Mouse (Mus musculus) heart, embryonic 13.5 days (tissue): ENCODE results near the gene Aff1. TPM values are rescaled to one million over a fixed set of nuclear protein-coding genes. Genes with fewer than 3 reads are reported as not detected.
A peak's percentile ranks its signal among the peaks of the same experiment; 100 is the strongest.

Source experiments
- ATAC-seq: fragments of 200-750 bp; cut with Nextera tagmentation; 2 replicates; pipeline ENCODE4 v1.8.0; 2017; ENCODE audit warnings: moderate TSS enrichment; ENCODE audit not compliant: insufficient number of reproducible peaks, low FRiP score, low TSS enrichment; ENCODE audit errors: extremely low read depth
- H3K27ac ChIP-seq: fragments of 300-500 bp; sonication (generic); replicated peaks from 2 replicates; pipeline ENCODE4 v1.5.1; 2015; ENCODE audit warnings: moderate library complexity, mild to moderate bottlenecking, inconsistent platforms
- H3K27me3 ChIP-seq: fragments of 300-500 bp; sonication (generic); replicated peaks from 2 replicates; pipeline ENCODE4 v1.6.1; 2015; ENCODE audit warnings: mild to moderate bottlenecking, inconsistent platforms
- H3K36me3 ChIP-seq: fragments of 300-500 bp; sonication (generic); 2 replicates; pipeline ENCODE4 v1.6.1; 2015; ENCODE audit warnings: mild to moderate bottlenecking, inconsistent platforms
- H3K4me1 ChIP-seq: fragments of 300-500 bp; sonication (generic); 2 replicates; pipeline ENCODE4 v1.6.1; 2015; ENCODE audit warnings: inconsistent platforms
- H3K4me2 ChIP-seq: fragments of 300-500 bp; sonication (generic); 2 replicates; pipeline ENCODE4 v1.6.1; 2015; ENCODE audit warnings: inconsistent platforms, mild to moderate bottlenecking, moderate library complexity
- H3K4me3 ChIP-seq: fragments of 300-500 bp; sonication (generic); 2 replicates; pipeline ENCODE4 v1.5.1; 2015; ENCODE audit warnings: moderate library complexity, mild to moderate bottlenecking, inconsistent platforms
- H3K9ac ChIP-seq: fragments of 300-500 bp; sonication (generic); 2 replicates; pipeline ENCODE4 v1.6.1; 2015; ENCODE audit warnings: inconsistent platforms, mild to moderate bottlenecking, moderate library complexity
- H3K9me3 ChIP-seq: fragments of 300-500 bp; sonication (generic); 2 replicates; pipeline ENCODE4 v1.6.1; 2016; ENCODE audit warnings: inconsistent platforms
- WGBS: fragments of 180-500 bp; shearing (Covaris S2); methylation state at CpG from one replicate; pipeline ENCODE4 v1.1.7; 2015; ENCODE audit warnings: mixed read lengths; 5-methylcytosine and 5-hydroxymethylcytosine counted together
- polyA plus RNA-seq: library from polyadenylated mRNA; unstranded; fragments of >200 nt; fragmentation: Nextera tagmentation; extraction: Ambion mirVana; gene quantifications from 2 replicates; pipeline ENCODE4 v1.2.1, GENCODE M21; 2015

Aff1 gene
- polyA plus RNA-seq, 1 experiment from 2014 or later, result 7.4 TPM

DNA sequence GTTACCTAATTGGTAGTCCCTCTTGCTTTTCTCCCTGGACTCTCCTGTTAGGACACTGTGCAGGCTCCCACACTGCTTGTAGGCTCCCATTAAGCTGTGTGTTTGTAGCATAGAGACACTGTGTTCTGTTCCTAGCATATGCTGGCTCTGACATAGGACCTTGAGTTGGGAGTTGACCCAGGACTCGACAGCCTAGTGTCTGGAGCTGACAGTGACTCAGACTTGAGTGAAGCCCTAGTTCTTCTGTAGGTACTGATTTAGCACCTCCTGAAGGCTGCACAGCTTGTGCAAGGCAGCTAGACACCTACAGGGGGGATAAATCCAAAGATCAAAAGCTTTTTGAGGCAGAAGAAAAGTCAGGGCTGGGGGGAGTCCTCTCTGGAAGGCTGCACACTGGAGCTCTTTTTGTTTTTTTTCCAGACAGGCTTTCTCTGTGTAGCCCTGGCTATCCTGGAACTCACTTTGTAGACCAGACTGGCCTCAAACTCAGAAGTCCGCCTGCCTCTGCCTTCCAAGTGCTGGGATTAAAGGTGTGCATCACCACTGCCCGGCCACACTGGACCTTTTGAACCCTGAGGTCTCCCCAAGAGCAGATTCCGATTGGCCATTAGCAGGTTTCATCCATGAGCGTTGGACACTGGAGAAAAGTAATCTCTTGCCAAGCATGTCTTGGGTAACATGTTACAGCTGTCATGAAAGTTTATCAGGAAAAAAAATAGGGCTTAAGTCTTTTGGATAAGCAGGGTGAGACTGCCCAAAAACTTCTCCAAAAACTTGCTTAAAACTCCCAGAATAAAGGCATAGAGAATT, 48.1 kb downstream of the Aff1 start:
- ATAC-seq, result no peak

GRCm38 (mm10) chr5:103740903-103741246, 48.7 kb downstream of the Aff1 start:
- H3K4me3 ChIP-seq, result no peak overlapping the region
- no peaks in the 10 kb centered on the region; the same call in 1 of the 2 replicates for H3K27me3 ChIP-seq
- H3K9ac ChIP-seq, result no peak overlapping the region
- no peak overlapping the region for H3K4me2 ChIP-seq
- no peak for ATAC-seq
- no peaks in the 10 kb centered on the region for H3K36me3 ChIP-seq
- WGBS, result 80% methylated on average over 1 of the region's 1 CpGs
- peaks cover 14% of the 10 kb centered on the region; the same call in 1 of the 2 replicates for H3K4me1 ChIP-seq
- H3K27ac ChIP-seq, result no peak overlapping the region
- no peaks in the 10 kb centered on the region for H3K9me3 ChIP-seq

More for the DNA sequence above, 48.1 kb downstream of the Aff1 start:
- H3K4me2 ChIP-seq, result no peak overlapping the region
- no peak overlapping the region for H3K9ac ChIP-seq
- H3K36me3 ChIP-seq, result no peaks in the 10 kb centered on the region
- H3K4me3 ChIP-seq, result no peak overlapping the region
- no peaks in the 10 kb centered on the region for H3K9me3 ChIP-seq
- no peaks in the 10 kb centered on the region; the same call in 1 of the 2 replicates for H3K27me3 ChIP-seq
- 57% methylated on average over 5 of the region's 5 CpGs for WGBS
- H3K27ac ChIP-seq, result no peak overlapping the region
- peaks cover 18% of the 10 kb centered on the region for H3K4me1 ChIP-seq

DNA sequence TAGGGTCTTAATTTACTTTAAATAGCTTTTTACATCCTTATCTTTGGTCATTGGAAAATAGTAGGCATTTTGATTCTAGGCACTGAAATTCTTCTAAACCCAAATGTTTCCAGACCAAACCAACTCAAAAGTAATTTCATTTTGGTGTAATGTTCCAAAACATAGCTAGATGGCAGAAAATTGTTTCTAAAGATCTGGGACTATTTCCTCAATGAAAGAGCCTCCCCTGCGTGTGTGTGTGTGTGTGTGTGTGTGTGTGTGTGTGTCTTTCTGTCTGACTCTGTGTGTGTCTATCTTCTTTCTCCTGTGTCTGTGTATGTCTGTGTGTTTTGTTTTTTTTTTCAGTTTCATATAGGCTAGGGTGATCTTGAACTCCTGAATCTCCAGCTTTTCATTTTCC, 49.3 kb downstream of the Aff1 start:
- no peak for ATAC-seq

DNA sequence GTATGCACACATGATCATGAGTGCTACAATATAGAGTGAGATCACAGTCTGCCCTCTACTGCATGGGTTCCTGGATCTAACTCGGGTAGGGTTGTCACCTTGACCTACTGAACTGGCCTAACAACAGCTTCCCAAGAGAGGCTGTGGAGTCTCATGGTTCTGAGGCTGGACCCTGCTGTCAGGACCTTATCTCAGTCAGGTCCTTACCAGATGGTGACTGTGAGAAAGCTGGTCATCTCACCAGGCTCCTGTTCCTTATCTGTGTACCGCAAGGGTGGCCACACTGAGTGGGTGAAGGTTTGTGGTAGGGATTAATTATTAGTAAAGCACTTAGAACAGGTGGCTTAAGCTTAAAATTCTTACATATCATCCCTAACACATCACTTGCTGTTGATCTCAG, 49.8 kb downstream of the Aff1 start:
- H3K4me3 ChIP-seq, result no peak overlapping the region
- 48% methylated on average over 2 of the region's 2 CpGs for WGBS
- H3K4me2 ChIP-seq, result no peak overlapping the region
- peak; percentile 66; the same call in 1 of the 2 replicates for ATAC-seq
- H3K4me1 ChIP-seq, result peaks cover 6% of the 10 kb centered on the region; the same call in 1 of the 2 replicates
- H3K27ac ChIP-seq, result no peak overlapping the region
- H3K27me3 ChIP-seq, result no peaks in the 10 kb centered on the region
- H3K9ac ChIP-seq, result no peak overlapping the region
- no peaks in the 10 kb centered on the region for H3K9me3 ChIP-seq
- H3K36me3 ChIP-seq, result no peaks in the 10 kb centered on the region

More for the DNA sequence above, 49.3 kb downstream of the Aff1 start:
- Histone ChIP-seq H3K27ac (no peak overlapping the region), H3K27me3 (no peaks in the 10 kb centered on the region), H3K4me1 (peaks cover 9% of the 10 kb centered on the region; the same call in 1 of the 2 replicates), H3K4me3 (no peak overlapping the region), H3K36me3 (no peaks in the 10 kb centered on the region), H3K9ac (no peak overlapping the region), H3K9me3 (no peaks in the 10 kb centered on the region), H3K4me2 (no peak overlapping the region)
- 50% methylated on average over 1 of the region's 1 CpGs for WGBS

DNA sequence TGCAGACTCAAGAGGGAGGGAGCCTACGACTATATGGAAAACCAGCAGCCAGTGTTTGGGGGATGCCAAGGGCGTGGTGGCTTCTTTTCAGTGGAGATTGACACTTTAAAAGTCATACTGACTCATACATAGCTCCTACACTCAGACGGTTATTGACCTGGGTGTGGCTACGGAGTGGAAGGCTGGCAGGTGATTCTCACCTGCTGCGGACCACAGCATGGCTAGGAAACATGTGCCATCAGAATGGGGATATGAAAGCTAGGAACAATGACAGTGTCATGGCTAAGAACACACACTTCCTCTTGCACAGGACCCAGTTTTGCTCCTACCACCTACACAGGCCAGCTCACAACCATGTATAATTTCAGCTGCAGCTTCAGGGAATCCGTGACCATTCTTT, 52.4 kb downstream of the Aff1 start:
- WGBS, result 65% methylated on average over 6 of the region's 6 CpGs
- no peak for ATAC-seq
- Histone ChIP-seq H3K4me1 (no peaks in the 10 kb centered on the region), H3K36me3 (no peaks in the 10 kb centered on the region), H3K9ac (no peak overlapping the region), H3K9me3 (no peaks in the 10 kb centered on the region), H3K27me3 (no peaks in the 10 kb centered on the region), H3K4me3 (no peak overlapping the region), H3K4me2 (no peak overlapping the region), H3K27ac (no peak overlapping the region)

DNA sequence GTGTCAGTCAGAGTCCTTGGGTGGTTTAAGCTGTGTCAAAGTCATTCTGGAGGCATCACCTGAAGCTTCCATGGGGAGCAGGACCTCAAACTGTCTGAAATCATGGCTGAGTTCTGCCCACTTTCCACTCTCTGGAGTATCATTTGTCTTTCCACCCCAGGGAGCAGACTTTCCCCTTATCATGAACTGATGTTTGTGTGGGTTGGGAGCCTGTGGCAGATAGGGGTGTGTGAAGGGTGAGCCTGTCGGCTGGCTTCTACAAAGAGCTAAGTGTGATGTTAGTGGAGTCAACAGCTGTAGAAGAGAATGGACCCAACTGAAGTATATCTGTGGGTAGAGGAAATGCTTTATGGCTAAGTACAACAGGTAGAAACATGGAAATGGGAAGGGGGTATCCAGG, 53.5 kb downstream of the Aff1 start:
- no peaks in the 10 kb centered on the region for H3K4me1 ChIP-seq
- no peaks in the 10 kb centered on the region for H3K36me3 ChIP-seq
- ATAC-seq, result no peak
- no peak overlapping the region for H3K4me3 ChIP-seq
- H3K27me3 ChIP-seq, result peaks cover 1% of the 10 kb centered on the region; the same call in 1 of the 2 replicates
- no peaks in the 10 kb centered on the region for H3K9me3 ChIP-seq
- H3K9ac ChIP-seq, result no peak overlapping the region
- H3K4me2 ChIP-seq, result no peak overlapping the region
- H3K27ac ChIP-seq, result no peak overlapping the region
- 49% methylated on average over 1 of the region's 1 CpGs for WGBS

GRCm38 (mm10) chr5:103746561-103747085, 54.4 kb downstream of the Aff1 start:
- no peak overlapping the region for H3K27ac ChIP-seq
- no peak for ATAC-seq
- WGBS, result 92% methylated on average over 3 of the region's 3 CpGs
- H3K36me3 ChIP-seq, result no peaks in the 10 kb centered on the region
- H3K4me1 ChIP-seq, result no peaks in the 10 kb centered on the region
- no peaks in the 10 kb centered on the region for H3K9me3 ChIP-seq
- H3K4me2 ChIP-seq, result no peak overlapping the region
- H3K27me3 ChIP-seq, result peaks cover 4% of the 10 kb centered on the region; the same call in 1 of the 2 replicates
- no peak overlapping the region for H3K9ac ChIP-seq
- H3K4me3 ChIP-seq, result no peak overlapping the region

GRCm38 (mm10) chr5:103747098-103747497, 54.9 kb downstream of the Aff1 start:
- H3K36me3 ChIP-seq, result no peaks in the 10 kb centered on the region
- H3K4me1 ChIP-seq, result no peaks in the 10 kb centered on the region
- ATAC-seq, result no peak
- no peak overlapping the region for H3K4me3 ChIP-seq
- H3K27ac ChIP-seq, result no peak overlapping the region
- H3K4me2 ChIP-seq, result no peak overlapping the region
- H3K9ac ChIP-seq, result no peak overlapping the region
- WGBS, result 88% methylated on average over 2 of the region's 2 CpGs
- no peaks in the 10 kb centered on the region for H3K9me3 ChIP-seq
- H3K27me3 ChIP-seq, result peaks cover 4% of the 10 kb centered on the region; the same call in 1 of the 2 replicates

- Histone ChIP-seq H3K27me3 (peaks cover 4% of the 10 kb centered on the region; the same call in 1 of the 2 replicates), H3K9me3 (no peaks in the 10 kb centered on the region), H3K9ac (no peak overlapping the region), H3K4me3 (no peak overlapping the region), H3K27ac (no peak overlapping the region), H3K36me3 (no peaks in the 10 kb centered on the region), H3K4me2 (no peak overlapping the region), H3K4me1 (peaks cover 8% of the 10 kb centered on the region)
- no peak for ATAC-seq
Measured at GRCm38 (mm10) chr5:103748343-103748742, 56.2 kb downstream of the Aff1 start.

DNA sequence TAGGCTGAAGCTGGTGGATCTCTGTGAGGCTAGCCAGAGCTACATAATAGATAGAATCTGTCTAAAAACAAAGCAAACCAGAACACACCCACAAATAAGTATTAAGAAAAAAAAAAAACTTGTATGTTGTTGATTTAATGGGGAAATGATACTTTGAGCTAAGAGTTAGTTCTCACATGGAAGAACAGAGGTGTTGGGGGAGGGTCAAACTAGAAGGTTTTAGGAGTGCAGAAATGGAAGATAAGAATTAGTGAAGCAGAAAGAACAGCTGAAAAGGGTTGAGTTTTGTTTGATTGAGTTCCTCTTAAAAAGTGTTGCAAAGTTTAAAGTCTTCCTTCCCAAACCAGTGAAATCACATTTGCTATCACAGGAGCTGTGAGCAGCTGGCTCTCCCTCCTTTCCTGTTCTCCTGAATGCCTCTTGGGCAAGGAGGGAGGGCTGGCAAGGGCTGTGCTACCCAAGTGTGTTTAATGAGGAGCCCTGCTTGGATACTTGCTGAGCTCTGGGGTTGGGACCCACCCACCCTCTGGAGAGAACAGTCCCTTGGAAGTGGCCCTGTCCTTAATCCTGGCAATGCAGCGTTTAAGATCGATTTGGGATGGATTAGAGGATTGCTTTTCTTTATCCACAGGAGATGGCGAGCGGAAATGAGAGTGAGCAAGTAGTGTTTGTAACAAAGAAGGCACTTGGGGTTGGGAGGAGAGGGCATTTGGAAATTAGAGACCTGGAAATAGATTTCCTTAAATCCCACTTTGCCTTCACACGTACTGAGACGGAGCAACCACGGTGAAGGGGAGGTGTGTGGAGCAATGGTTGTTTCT, 57.5 kb downstream of the Aff1 start:
- WGBS, result 61% methylated on average over 7 of the region's 7 CpGs
- Histone ChIP-seq H3K27ac (no peak overlapping the region), H3K4me2 (no peak overlapping the region), H3K9ac (no peak overlapping the region), H3K36me3 (no peaks in the 10 kb centered on the region), H3K27me3 (peaks cover 4% of the 10 kb centered on the region; the same call in 1 of the 2 replicates), H3K4me3 (no peak overlapping the region), H3K4me1 (peaks cover 8% of the 10 kb centered on the region), H3K9me3 (no peaks in the 10 kb centered on the region)
- no peak for ATAC-seq
